Mouse (Mus musculus): ENCODE measurements around the gene Trpv2.

Gene Trpv2

DNA sequence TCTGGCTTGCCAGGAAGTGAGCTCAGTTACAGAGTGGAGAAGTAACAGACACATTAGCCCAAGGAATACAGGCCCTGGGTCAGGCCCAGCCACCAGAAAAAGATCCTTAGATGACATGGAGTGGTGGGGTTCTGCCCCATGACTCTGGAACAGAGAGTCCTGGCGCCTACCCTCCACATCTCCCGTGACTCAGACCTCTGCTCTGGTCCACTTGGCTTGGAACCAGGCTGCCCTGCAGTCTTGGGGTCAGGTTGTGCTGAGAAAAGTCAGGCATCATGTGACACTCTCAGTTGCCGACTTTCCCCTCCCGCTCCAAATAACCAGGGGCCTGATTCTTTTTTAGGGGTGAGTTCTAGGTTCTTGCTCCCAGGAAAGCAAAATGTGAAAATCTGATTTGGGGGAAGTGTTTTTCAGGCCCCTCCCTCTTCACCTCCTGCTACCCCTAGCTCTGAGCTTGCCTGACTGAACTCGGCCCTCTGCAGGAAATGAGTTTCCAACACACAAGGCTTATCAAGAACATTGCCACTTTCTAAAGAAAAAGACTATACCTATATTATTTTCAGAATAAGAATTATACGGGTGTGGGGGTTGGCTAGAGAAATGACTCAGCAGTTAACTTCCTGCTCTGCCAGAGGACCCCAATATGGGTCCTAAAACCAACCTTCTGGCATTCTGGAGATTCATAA, 15.2 kb upstream of the Trpv2 start:
- DNase-seq (ENCODE audit: low spot score) = no peak

GRCm38 (mm10) chr11:62560463-62561016, 13.7 kb upstream of the Trpv2 start:
- DNase-seq (ENCODE audit: low spot score) = no peak

- DNase-seq (ENCODE audit: low spot score) = no peak
Observed at GRCm38 (mm10) chr11:62563590-62563989, 10.7 kb upstream of the Trpv2 start.

DNA sequence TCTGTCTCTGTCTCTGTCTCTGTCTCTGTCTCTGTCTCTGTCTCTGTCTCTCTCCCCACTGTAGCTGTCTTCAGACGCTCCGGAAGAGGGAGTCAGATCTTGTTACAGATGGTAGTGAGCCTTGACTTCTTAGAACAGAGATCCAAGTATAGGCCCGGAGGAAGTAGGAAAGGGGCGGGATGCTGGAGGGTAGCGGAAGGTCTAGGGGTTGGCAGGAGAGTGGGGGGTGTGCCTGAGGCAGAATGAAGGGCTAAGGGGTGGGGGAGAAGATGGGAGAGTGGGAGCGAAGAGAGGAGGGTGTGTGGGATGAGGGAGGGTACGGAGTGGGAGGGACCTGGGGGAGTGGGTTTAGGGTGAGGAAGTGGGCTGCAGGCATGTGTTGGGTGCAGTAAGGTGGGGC, 8.5 kb upstream of the Trpv2 start:
- no peak for DNase-seq (ENCODE audit: low spot score)

DNA sequence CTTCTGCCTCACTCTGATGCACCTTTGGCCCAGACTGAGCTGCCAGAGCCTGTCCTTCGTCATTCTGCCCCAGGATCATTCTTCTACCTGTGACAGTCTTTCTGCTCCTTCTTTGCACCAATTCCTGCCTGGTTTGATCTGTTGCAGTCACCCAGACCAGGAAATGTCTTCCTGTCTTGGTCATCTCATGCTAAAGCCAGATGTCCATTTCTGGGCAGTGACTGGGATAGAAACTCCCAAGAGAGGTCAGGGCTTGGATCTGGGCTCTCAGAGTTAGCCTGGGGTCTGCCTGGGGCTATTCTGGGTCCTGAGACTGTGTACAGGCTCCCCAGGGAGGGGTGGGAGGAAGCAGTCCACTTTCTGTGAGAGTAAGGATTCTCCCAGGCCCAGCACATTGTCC, 8.1 kb upstream of the Trpv2 start:
- DNase-seq (ENCODE audit: low spot score) = no peak

GRCm38 (mm10) chr11:62568300-62568699, 6.0 kb upstream of the Trpv2 start:
- DNase-seq (ENCODE audit: low spot score) = no peak

- DNase-seq (ENCODE audit: low spot score) = no peak
Observed at GRCm38 (mm10) chr11:62574703-62575085, 408 bp downstream of the Trpv2 start.

- peak; percentile 78 for DNase-seq (ENCODE audit: low spot score)
Observed at GRCm38 (mm10) chr11:62575297-62575658, 992 bp downstream of the Trpv2 start.

GRCm38 (mm10) chr11:62575659-62576438, 1.6 kb downstream of the Trpv2 start:
- DNase-seq (ENCODE audit: low spot score) = peak; percentile 40

- DNase-seq (ENCODE audit: low spot score) = peak; percentile 42
Observed at GRCm38 (mm10) chr11:62576530-62577152, 2.4 kb downstream of the Trpv2 start.

DNA sequence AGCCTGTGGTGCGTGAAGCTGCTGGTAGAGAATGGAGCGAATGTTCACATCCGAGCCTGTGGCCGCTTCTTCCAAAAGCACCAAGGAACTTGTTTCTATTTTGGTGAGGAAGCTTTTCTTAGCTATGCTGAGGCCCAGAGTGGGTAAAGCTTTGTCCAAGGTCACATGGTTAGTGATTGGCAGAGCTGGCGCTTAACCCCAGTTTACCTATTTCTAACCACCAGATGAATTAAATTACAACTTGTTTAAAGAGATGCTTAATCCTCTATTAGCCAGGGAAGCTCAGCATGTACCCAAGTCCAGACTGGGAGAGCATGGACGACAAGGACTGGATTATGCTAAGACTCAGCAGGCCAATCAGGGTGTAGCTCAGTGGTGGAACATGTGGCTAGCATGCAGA, 8.7 kb downstream of the Trpv2 start:
- DNase-seq (ENCODE audit: low spot score) = no peak

GRCm38 (mm10) chr11:62584671-62585206, 10.5 kb downstream of the Trpv2 start:
- DNase-seq (ENCODE audit: low spot score) = no peak

DNA sequence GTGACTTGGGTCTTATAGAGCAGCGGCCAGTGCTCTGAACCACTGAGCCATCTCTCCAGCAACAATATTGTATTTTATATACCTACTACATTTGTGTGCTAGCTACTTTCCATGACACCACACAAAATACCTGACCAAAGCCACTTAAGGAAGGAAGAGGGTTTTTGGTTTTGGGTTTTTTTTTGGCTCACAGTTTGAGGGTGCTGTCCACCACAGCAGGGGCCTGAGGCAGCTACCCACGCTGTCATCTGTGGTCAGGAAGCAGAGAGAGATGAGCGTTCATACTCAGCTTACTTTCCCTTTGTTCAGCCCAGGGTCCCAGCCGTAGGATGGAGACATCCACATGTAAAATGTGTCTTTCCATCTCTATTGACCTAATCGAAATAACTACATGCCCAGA, 12.7 kb downstream of the Trpv2 start:
- no peak for DNase-seq (ENCODE audit: low spot score)

GRCm38 (mm10) chr11:62589391-62589790, 15.1 kb downstream of the Trpv2 start:
- no peak for DNase-seq (ENCODE audit: low spot score)

DNA sequence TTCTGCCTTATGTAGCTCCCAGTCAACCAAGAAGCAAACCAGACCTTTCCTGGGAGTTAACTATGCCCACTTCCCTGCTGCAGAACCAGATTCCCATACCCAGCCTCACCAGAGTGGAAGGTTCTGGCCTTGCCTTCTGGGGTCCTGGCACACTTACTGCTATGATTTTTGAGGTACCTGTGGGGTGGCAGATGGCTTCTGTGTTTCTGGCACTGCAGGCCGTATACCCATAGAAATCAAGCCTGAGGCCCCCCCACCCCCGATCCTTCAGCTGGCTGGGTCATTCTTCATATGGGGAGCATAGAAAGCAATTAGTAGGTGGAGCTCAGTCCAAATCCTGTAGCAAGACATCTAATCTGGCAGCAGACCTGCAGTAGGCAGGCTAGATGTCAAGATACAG, 16.7 kb downstream of the Trpv2 start:
- DNase-seq (ENCODE audit: low spot score) = no peak

GRCm38 (mm10) chr11:62591904-62592575, 17.8 kb downstream of the Trpv2 start:
- DNase-seq (ENCODE audit: low spot score) = no peak

DNA sequence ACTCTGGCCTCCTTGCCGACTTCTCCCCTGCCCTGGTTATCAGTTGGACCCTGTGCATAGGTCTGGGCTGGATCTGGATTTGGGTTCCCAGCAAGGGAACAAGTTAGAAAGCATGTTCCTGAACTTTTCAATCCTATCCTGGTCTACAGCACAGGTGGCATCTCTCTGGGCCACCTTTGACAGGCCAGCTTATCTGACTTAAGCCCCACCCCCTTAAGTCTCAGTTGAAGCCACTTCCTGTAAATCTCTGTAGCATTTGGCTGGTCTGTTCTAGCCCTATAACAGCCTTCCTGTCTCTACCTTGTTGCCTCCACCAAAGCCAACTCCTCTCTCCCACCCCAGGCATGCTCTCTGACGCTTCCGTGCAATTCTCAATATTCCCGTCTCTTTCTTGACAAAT, 24.3 kb downstream of the Trpv2 start:
- DNase-seq (ENCODE audit: low spot score) = no peak

DNA sequence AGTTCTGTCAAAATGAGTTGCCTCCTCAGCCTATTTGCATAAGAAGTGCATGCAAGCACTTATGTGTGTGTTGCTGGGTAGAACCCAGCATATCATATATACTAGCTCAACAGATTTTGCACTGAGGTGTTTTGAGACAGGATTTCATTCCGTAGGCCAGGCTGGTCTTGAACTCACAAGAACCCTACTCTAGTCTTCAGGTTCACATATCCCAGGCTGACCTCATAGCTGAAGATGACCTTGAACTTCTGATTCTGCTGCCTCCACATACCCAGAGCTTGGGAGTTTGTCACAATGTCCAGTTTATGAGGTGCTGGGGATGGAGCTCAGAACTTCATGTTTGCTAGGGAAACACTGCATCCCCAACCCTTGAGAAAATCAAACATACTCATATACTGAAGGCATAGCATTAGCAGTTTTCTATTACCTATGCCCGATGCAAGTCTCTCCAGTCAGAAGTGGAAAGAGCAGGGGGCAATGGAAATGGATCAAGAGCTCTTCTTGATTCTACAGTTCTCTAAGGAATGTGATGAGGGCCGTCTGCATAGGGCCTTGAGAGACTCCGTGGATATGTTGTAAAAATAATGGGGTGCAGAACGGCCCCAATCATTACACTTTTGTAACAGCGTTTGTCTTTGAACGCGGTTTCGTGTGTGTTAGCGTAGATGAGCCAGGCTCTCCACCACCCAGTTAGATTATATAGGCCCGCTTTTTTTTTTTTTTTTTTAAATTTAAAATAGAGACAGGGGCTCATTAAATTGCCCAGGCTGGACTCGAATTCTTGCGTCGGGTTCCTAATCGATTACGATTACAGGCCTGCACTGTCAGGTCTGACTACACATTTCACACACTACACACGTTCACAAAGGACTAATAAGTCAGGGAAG, 27.7 kb downstream of the Trpv2 start:
- no peak for DNase-seq (ENCODE audit: low spot score)

DNA sequence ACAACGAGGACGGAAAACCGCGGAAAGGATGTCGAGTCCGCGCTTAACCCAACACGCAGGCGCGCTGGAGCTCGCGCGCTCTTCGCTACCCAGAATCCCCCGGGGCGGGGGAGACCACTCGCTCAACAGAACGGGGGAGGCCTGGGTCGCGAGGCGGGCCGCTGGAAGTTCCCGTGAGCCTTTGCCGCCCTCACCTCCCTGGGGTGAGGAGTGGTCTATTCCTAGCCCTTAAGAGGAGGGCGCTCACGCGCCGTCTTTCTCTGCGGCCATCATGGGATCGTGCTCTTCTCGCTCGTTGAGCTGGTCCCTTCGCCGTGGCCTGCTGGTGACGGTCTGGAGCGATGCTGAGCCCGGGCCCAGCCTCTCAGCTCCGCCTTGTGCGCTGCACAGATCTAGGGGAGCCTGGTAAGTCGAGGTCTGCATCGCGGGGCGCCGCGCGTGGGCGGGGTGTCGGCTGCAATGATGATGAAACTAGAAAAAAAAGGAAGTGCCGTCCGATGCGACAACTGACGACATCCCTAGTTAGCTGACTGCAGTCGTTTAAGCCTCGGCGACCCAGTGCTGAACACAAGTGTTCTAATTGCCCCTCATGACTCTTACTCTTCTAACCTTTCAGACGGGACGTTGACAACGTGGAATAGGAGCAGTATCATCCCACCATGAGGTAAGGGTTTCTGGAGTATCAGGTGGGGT, 28.5 kb downstream of the Trpv2 start:
- DNase-seq (ENCODE audit: low spot score) = peak; percentile 97

GRCm38 (mm10) chr11:62603312-62604056, 29.2 kb downstream of the Trpv2 start:
- peak; percentile 63 for DNase-seq (ENCODE audit: low spot score)
